Mouse (Mus musculus): ENCODE measurements at regions not wholly inside any gene's neighbourhood (a gene's known extent, or its start where the extent isn't known, plus 50 kb on each side); places are given as distances from the start of the nearest gene placed in this dataset.

GRCm38 (mm10) chr12:26244701-26245100, 170.4 kb downstream of the Rnf144a start:
- no peak for DNase-seq (ENCODE audit: low spot score)

DNA sequence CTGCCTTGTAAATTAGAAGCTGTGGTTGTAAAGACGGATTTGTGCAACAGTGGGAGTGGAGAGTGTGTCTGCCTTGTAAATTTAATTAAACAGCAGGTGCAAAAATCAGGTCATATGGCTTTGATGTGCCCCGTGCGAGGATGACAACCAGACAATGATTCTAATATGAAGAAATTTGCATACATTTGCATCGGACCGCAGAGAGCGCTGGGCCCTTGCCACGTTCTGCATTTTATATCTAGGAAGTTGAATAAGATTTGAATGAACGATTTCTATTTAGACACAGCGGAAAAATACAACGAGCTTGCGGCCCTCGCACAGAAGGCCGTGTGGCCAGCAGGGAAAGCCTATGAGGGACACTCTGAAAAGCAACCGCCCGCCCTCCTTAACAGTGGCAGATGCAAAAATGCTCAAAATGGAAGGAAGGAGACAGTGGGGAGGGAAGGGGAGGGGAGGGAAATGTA, 187.5 kb downstream of the Rnf144a start:
- DNase-seq (ENCODE audit: low spot score) = no peak

DNA sequence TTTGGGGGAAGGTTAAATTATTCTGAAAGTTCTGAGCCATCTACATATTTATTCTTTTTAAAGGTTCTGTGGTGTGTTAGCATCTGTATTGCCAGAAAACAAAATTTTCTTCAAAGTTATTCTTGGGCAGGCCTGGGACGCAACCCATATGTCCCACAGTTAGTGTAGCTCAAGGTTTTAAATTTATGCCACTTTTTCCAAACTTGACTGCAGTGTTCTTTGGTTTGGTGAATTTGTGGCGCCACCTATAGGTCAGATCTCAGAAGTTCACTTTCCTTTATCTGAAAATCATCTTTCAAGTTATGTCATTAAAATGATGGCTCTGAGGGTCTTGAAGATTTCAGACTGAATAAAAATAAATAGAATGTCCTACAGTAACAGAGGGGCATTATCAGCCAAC, 188.7 kb downstream of the Rnf144a start:
- DNase-seq (ENCODE audit: low spot score) = peak; percentile 10

GRCm38 (mm10) chr12:26212447-26212846, 202.6 kb downstream of the Rnf144a start:
- DNase-seq (ENCODE audit: low spot score) = no peak

DNA sequence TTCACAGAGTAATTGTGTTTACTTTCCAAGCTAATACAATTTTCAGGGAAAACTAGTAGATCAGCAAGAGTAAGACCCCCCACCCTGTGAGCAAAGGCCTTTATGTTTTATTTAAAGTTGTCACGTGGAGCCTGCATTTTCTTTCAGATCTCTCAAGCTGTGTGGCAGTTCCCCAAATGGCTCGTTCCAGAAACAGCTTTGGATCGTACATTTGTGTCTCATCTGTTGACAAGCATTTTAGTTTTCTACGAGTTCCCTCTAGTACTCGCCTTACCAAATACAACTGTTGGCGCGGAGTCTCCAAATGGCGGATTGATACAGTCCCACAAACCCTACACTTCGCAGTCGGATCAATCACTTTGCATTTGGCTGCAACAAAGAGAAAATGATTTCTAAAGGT, 203.6 kb downstream of the Rnf144a start:
- no peak for DNase-seq (ENCODE audit: low spot score)

DNA sequence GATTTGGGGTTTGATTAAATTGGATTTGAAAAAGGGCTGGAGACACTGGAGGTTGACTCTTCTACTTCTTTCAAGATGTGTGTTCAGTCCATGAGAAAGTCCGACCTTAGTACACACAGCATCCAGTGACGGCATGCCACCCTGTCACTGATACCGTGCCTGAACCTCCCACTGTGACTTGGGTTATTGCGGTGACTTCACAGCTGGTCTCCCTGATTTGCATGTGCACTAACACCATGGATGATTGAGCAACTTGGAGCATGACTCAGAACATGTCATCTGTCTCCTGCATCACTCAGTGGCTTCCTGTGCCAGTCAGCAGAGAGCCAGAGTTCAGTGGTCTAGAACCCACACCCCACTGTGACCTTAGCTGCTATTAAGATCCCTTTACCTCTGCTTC, 208.3 kb downstream of the Rnf144a start:
- no peak for DNase-seq (ENCODE audit: low spot score)

DNA sequence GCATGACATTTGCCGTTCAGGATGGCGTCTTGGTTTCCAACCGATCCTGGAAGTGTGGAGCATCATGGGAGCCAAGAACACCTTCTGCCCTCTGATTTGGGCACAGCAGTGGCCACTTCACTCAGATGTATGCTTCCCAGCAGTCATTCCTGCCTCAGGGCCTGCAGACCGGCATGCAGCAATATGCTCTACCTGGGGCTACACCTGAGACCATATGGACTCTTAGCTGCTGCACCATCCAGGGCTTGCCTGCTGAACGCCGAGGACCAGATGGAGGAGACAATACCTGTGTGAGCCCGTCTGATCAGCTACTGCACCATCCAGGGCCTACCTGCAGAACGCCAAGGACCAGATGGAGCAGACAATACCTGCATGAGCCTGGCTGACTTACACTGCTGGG, 209.0 kb downstream of the Rnf144a start:
- DNase-seq (ENCODE audit: low spot score) = no peak

DNA sequence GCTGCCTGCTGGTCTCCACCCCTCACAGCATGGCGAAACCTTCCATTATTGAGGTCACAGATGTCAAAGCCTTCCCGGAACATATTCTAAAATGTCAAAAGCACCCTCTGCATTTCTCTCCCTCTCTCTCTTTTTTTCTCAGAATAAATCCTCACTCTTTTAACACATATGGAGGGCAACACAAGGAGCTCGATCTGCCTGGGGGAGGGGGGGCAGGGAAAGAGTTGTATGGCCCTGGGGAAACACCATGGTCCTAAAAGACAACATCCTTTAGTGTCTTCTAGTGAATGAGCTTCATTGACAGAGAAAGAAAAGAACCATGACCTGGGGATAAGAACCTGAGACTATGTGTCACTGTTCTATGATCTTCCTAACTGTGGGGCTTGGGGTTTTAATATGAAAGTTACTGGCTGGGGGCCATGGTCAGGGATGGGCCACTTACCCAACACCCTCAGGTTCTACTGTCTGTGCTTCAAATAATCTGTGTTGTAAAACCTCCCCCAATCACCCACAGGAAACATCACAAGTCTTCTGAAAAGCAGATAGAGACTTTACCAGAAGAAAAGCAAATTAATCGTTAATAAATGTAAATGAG, 223.0 kb downstream of the Rnf144a start:
- DNase-seq (ENCODE audit: low spot score) = no peak

DNA sequence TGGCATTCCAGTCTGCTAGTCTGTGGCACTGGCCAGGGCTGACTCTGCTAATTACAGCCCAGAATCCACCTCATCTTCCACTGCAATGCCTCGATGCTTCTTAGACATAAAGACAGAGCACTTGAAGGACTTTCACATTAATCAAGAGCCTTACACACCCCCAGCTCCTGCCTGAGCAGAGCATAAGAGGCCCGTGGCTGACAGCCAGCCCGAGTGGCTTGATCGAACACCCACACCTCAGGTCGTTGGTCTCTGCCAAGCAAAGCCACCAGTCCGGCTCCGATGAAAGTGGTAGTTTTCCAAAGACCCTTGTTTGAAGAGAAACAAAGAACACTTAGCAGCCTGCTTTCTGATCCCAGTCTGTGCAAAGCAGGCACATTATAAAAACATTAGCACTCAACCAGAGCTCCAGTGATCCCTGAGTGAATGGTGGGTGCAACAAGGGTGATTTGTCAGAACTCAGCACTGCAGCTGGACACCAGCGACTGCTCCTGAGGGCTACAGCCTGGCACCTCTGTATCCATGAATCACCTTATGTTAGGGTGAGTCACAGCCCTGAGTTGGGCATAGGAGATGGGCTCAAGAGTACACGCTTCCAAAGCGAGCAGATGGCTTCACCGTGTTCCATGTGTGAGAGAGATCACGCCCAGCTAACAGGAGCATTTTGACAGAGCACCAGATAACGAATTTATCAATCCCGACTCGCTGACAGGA, 223.6 kb downstream of the Rnf144a start:
- DNase-seq (ENCODE audit: low spot score) = no peak

DNA sequence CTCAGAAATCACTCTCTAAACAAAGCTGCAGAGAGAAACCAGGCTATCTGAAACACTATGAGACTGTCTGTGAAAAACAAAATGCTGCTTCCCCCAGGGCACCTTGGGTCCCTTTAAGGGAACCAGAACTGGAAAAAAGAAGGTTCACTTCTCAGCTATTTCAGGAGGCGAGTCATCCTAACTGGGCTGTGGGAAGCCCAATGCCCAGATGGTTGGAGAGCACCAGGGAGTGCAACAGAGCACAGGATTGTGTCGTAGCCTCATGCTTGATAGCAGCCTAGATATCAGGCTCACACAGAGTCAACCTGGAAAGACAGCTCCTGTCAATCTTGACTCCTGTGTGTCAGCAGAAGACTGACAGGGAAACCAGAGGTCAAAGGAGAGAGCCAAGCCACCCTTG, 226.1 kb downstream of the Rnf144a start:
- DNase-seq (ENCODE audit: low spot score) = no peak

DNA sequence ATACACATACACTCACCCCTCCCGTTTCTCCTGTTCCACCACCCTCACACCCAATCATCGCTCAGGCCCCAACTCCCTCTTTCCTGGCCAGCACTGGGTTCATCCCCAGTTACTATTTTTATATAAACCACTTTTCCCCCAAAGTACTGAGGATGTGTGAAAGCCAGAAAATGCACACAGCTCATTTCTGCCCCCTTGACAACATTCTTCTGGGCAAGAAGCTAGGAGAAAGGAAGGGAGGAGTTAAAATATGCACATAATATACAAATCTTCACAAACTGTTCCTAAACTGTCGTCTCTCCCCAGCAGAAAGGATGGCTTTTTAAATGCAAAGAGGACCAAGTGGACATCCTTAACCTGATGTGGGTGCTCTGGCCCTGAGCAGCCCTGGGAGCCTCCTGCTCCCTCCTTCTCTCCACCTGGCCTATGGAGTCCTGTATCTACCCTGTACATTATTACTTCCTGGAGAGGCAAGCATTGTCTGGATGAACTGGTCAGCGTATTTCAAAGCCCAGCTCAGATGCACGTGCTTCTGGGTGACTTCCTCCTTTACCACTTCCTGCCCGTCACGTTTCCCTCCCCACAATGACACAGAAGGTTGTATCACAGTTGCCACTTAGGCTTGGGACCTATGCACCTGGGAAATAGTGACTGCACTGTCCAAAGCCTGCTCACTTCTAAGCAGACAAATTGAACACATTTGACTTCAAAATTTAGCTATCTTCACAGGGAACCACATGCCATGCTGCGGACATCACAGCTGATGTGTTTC, 227.8 kb downstream of the Rnf144a start:
- no peak for DNase-seq (ENCODE audit: low spot score)

DNA sequence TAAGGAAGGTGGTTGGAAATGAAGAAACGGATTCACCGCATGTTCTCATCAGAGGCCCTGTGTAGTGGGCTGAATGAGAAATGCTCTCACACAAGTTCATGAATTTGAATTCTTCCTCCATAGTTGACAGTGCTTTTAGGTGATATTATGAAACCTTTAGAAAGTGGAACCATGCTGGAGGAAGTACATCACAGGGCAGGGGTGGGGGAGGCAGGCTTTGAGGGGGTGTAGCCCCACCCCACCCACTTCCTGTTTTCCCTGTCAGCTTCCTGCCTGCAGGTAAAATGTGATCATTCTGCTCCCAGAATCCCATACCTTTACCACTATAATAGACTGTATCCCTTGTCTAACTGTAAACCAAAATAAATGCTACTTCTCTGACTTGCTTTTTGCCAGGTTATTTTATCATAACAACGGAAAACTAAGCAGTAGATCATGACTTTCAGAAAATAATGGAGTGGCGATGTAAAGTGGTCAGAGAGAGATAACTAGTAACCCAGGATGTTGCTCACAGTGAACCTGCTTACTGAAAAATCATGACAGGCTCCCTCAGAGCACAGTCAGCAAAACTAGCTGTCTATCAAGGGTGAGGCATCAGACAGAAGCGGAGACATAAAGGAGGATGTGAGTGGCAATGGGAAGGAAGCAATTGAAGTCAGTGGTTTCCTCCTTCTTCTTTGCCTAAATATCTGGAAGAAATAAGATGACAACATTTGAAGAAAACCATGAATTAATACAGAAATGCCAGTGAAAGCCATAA, 230.2 kb downstream of the Rnf144a start:
- no peak for DNase-seq (ENCODE audit: low spot score)

DNA sequence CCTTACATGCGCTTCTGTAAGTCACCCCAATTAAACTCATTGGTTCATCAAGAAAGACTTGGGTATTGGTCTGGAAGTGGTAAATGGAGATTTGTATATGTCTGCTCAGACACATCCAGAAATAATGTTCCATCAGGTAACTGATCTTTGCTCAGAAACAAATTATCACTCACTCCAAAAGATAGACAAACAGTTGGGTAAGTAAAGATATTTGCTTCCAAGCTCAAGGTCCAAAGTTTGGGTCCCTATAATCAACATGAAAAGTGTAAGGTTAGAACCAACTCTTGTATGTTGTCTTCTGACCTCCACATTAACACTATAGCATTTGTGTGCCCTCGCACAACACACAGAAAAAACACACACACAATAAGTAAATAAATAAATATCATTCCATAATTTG, 232.0 kb downstream of the Rnf144a start:
- DNase-seq (ENCODE audit: low spot score) = no peak

- DNase-seq (ENCODE audit: low spot score) = no peak
Observed at GRCm38 (mm10) chr12:26180846-26181245, 234.2 kb downstream of the Rnf144a start.

DNA sequence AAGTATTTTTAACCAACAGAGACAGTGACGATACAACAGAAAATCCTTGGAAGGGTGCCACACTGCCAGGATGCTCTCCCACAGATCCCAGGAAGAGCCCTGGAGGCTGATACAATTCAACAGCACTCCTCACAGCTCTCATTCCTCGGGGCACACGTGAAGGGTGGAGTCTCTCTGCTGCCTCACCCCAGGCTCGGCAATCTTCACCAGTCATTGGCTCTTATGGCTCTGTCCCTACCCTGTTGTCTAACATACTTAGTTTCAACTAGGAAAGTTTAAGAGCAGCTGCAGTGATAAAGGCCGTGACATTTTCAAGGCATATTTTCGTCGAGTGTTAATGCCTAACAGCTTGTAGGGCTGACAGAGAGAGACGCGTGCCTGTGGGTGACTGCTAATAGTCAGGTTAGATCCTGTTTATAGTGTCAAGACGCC, 238.8 kb downstream of the Rnf144a start:
- DNase-seq (ENCODE audit: low spot score) = no peak

DNA sequence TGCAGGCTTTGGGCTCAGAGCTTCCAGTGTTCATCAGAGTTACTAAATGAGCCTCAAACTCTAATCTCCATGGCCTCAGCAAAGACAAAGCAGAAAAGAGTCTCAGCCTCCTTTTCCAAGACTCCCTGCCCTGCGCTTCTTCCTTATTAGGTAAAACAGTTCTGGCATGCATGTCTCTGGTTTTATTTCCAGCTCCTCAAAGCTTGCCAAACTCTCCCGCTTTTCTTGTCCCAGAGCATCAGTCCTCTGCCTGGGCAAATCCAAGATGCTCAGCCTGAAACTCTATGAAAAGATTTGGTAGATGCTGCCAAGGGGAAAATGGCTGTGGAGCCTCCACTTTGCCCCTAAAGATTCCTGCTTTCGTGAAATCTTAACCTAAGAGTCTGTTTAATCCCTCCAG, 251.6 kb downstream of the Rnf144a start:
- no peak for DNase-seq (ENCODE audit: low spot score)

GRCm38 (mm10) chr12:26160861-26161615, 254.0 kb downstream of the Rnf144a start:
- no peak for DNase-seq (ENCODE audit: low spot score)

DNA sequence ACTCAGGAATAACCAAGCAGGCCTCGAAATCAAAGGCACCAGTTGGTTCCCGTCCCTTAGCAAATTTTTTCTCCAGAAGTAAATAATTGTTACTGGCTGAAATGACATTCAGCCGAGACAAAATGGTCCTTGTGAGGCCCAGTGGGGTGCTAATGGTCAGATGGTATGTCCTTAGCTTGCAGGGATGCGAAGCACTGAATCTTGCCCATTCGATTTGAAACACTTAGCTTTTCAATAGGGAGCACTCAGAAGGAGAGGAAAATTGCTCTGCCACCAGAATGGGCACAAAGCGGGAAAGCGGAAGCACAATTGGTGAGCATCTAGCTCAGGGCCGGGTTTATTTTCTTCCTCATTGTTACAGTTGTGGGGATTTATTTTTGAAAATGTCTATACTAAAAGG, 262.1 kb downstream of the Rnf144a start:
- no peak for DNase-seq (ENCODE audit: low spot score)

DNA sequence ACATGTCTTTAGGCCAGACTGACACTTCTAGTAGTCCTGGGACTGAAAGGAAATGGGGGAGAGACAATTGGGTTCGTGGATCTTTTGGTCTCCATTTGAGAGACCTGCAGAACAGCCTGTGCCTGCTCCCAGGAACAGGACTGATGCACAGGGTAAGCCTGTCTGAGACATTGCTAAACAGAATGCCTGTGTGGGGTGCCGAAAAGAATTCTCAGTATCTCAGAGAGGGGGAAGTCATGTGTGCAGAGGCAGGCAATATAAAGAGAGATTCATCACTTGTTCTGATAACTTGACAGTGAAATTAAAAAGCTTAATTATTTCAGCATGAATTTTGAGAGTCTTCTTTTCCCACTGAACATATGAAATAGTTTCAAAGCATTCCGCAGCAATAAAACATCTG, 268.7 kb downstream of the Rnf144a start:
- no peak for DNase-seq (ENCODE audit: low spot score)

GRCm38 (mm10) chr12:26145085-26145714, 269.9 kb downstream of the Rnf144a start:
- no peak for DNase-seq (ENCODE audit: low spot score)

DNA sequence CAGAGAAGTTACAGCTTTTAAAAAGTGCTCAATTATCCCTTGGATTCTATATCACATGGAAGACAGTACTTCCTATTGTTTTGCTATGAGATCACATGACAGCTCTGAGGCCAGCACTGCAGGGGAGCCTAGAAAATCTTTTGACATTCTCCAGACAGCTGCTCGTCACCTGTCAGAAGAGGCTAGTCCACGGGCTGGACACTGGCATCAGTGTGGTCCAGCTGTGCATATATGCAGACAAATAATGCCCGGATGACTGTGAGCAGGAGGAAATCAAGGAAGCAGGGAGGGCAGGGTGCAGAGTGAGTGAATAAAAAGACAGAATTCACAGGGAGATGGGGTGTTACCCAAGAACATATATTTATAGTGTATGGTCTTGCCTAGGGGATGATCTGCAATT, 270.4 kb downstream of the Rnf144a start:
- DNase-seq (ENCODE audit: low spot score) = no peak

Measured in lung, postnatal 25 days (tissue).